Mouse (Mus musculus) MEL (cell line): ENCODE measurements around the gene Gm38431. TPM values are rescaled to one million over a fixed set of nuclear protein-coding genes. Genes with fewer than 3 reads are reported as not detected.
A peak's percentile ranks its signal among the peaks of the same experiment; 100 is the strongest.

Source experiments
- DNase-seq: peaks from one replicate; pipeline ENCODE4 v3.0.0; 2011; ENCODE audit warnings: low read depth, low spot score
- H3K27ac ChIP-seq: 2 replicates; pipeline ENCODE4 v1.5.1; 2012; ENCODE audit warnings: low read depth, mild to moderate bottlenecking, control low read depth, low read length, moderate library complexity; ENCODE audit not compliant: control insufficient read depth
- H3K27me3 ChIP-seq, 2 experiments: fragments of 150-350 bp in 1 of 2; sonication (generic) in 1 of 2; 2 replicates each; pipeline ENCODE4 v1.6.1; 2012; ENCODE audit warnings: low read length in 2 of 2, mild to moderate bottlenecking in 2 of 2, improper control_type of control experiment in 1 of 2, moderate library complexity in 1 of 2; ENCODE audit not compliant: insufficient read depth in 2 of 2, control insufficient read depth in 1 of 2
- H3K36me3 ChIP-seq, 2 experiments: 2 replicates each; pipeline ENCODE4 v1.6.1; 2012 to 2014; ENCODE audit warnings: low read length in 2 of 2, improper control_type of control experiment in 1 of 2, inconsistent platforms in 1 of 2, mild to moderate bottlenecking in 1 of 2; ENCODE audit not compliant: insufficient read depth in 2 of 2, control insufficient read depth in 1 of 2
- H3K4me1 ChIP-seq, 2 experiments: fragments of 150-350 bp in 1 of 2; sonication (generic) in 1 of 2; 2 replicates each; pipeline ENCODE4 v1.6.1; 2012; ENCODE audit warnings: low read length in 2 of 2, improper control_type of control experiment in 1 of 2, mild to moderate bottlenecking in 1 of 2; ENCODE audit not compliant: insufficient read depth in 2 of 2, control insufficient read depth in 1 of 2
- H3K4me3 ChIP-seq, 2 experiments: fragments of 150-350 bp in 1 of 2; sonication (generic) in 1 of 2; 2 replicates each; pipeline ENCODE4 v1.5.1; 2012; ENCODE audit warnings: low read depth in 2 of 2, low read length in 2 of 2, mild to moderate bottlenecking in 2 of 2, moderate library complexity in 2 of 2, control low read depth in 1 of 2, improper control_type of control experiment in 1 of 2; ENCODE audit not compliant: control insufficient read depth in 1 of 2, insufficient read depth in 1 of 2
- H3K79me2 ChIP-seq: 2 replicates; pipeline ENCODE4 v1.6.1; 2012; ENCODE audit warnings: mild to moderate bottlenecking, low read length, moderate library complexity; ENCODE audit not compliant: control insufficient read depth, poor library complexity, insufficient read depth
- H3K9ac ChIP-seq: 2 replicates; pipeline ENCODE4 v1.6.1; 2012; ENCODE audit warnings: low read depth, mild to moderate bottlenecking, control low read depth, low read length, moderate library complexity; ENCODE audit not compliant: control insufficient read depth, poor library complexity, severe bottlenecking
- H3K9me3 ChIP-seq: fragments of 150-350 bp; sonication (generic); replicated peaks from 2 replicates; pipeline ENCODE4 v1.6.1; 2012; ENCODE audit warnings: mild to moderate bottlenecking, low read length, improper control_type of control experiment, moderate library complexity; ENCODE audit not compliant: insufficient read depth
- BHLHE40 ChIP-seq: IDR thresholded peaks from 2 replicates; pipeline ENCODE4 v1.6.1; 2012; ENCODE audit warnings: low read depth, mild to moderate bottlenecking, inconsistent platforms, low read length, improper control_type of control experiment, borderline replicate concordance
- CHD1 ChIP-seq: IDR thresholded peaks from 2 replicates; pipeline ENCODE4 v1.6.1; 2012; ENCODE audit warnings: low read depth, mild to moderate bottlenecking, inconsistent platforms, low read length, improper control_type of control experiment
- ELF1 ChIP-seq: IDR thresholded peaks from 2 replicates; pipeline ENCODE4 v1.6.1; 2014; ENCODE audit warnings: low read depth, mild to moderate bottlenecking, inconsistent platforms, low read length, improper control_type of control experiment, moderate library complexity
- EP300 ChIP-seq, 2 experiments: IDR thresholded peaks; 2 replicates each; pipeline ENCODE4 v1.6.1; 2011; ENCODE audit warnings: improper control_type of control experiment in 2 of 2, low read length in 2 of 2, low read depth in 1 of 2, mild to moderate bottlenecking in 1 of 2
- ETS1 ChIP-seq: IDR thresholded peaks from 2 replicates; pipeline ENCODE4 v1.6.1; 2012; ENCODE audit warnings: low read depth, mild to moderate bottlenecking, inconsistent platforms, low read length, improper control_type of control experiment, moderate library complexity
- MAX ChIP-seq: IDR thresholded peaks from 2 replicates; pipeline ENCODE4 v1.6.1; 2011; ENCODE audit warnings: low read length, improper control_type of control experiment
- MEF2A ChIP-seq: IDR thresholded peaks from 2 replicates; pipeline ENCODE4 v1.6.1; 2014; ENCODE audit warnings: low read depth, mild to moderate bottlenecking, inconsistent platforms, low read length, improper control_type of control experiment; ENCODE audit not compliant: poor library complexity, insufficient replicate concordance, severe bottlenecking; ENCODE audit errors: extremely low read depth
- POLR2AphosphoS2 ChIP-seq: IDR thresholded peaks from 2 replicates; pipeline ENCODE4 v1.6.1; 2011; ENCODE audit warnings: low read length, improper control_type of control experiment
- POLR2AphosphoS5 ChIP-seq: IDR thresholded peaks from 2 replicates; pipeline ENCODE4 v1.6.1; 2012; ENCODE audit warnings: low read depth, borderline replicate concordance, mild to moderate bottlenecking, inconsistent platforms, low read length, moderate library complexity, mixed read lengths
- RAD21 ChIP-seq: IDR thresholded peaks from 2 replicates; pipeline ENCODE4 v1.6.1; 2011; ENCODE audit warnings: mild to moderate bottlenecking, low read depth, low read length, improper control_type of control experiment
- RCOR1 ChIP-seq: IDR thresholded peaks from 2 replicates; pipeline ENCODE4 v1.6.1; 2012; ENCODE audit warnings: low read depth, mild to moderate bottlenecking, inconsistent platforms, low read length, improper control_type of control experiment
- USF2 ChIP-seq, 2 experiments: IDR thresholded peaks; 2 replicates each; pipeline ENCODE4 v1.6.1; 2011 to 2012; ENCODE audit warnings: improper control_type of control experiment in 2 of 2, low read length in 2 of 2, borderline replicate concordance in 1 of 2, inconsistent platforms in 1 of 2, low read depth in 1 of 2, mild to moderate bottlenecking in 1 of 2; ENCODE audit not compliant: insufficient read depth in 1 of 2
- ZC3H11A ChIP-seq: IDR thresholded peaks from 2 replicates; pipeline ENCODE4 v1.6.1; 2012; ENCODE audit warnings: low read depth, mild to moderate bottlenecking, inconsistent platforms, low read length, improper control_type of control experiment
- polyA plus RNA-seq, 2 experiments: library from polyadenylated mRNA; stranded (reverse) in 1 of 2; unstranded in 1 of 2; fragments of >175 nt in 1 of 2; fragments of >200 nt in 1 of 2; gene quantifications; 2 replicates each; pipeline versions ENCODE4 v1.2.1 to v1.2.4; 2012; ENCODE audit warnings: low replicate concordance in 2 of 2, low read depth in 1 of 2; ENCODE audit not compliant: insufficient read length in 2 of 2, insufficient read depth in 1 of 2, missing spikeins in 1 of 2
- total RNA-seq: library from RNA; depleted of rRNA; stranded (reverse); fragments of 300-350 nt; gene quantifications from 2 replicates; pipeline ENCODE4 v1.2.3, GENCODE M21; 2012

The Gm38431 gene
- total and polyA plus RNA-seq, 3 experiments, result 38.9 to 191 (median 42.1) TPM

- Histone ChIP-seq H3K79me2 (peaks cover 11% of the 10 kb centered on the region), H3K4me1 (peaks cover 9 to 29% of the 10 kb centered on the region in 2 experiments), H3K4me3 (no peak overlapping the region), H3K27me3 (no peaks in the 10 kb centered on the region), H3K9ac (no peak overlapping the region), H3K27ac (no peak overlapping the region), H3K9me3 (no peaks in the 10 kb centered on the region), H3K36me3 (peaks cover 0 to 13% of the 10 kb centered on the region in 2 experiments; a peak in 2 of 4 replicates)
- TF ChIP-seq ZC3H11A (no peak), RAD21 (no peak), ETS1 (no peak), CHD1 (no peak), BHLHE40 (no peak)
- no peak for DNase-seq
These were observed 56.2 kb downstream of the Gm38431 start for GRCm38 (mm10) chr9:21035586-21035985.

- H3K79me2 ChIP-seq, result peaks cover 18% of the 10 kb centered on the region
- H3K9me3 ChIP-seq, result no peaks in the 10 kb centered on the region
- peaks cover 2 to 19% of the 10 kb centered on the region in 2 experiments; a peak in 3 of 4 replicates for H3K4me1 ChIP-seq
- TF ChIP-seq MAX (no peak), USF2 (IDR thresholded peaks at IDR 0.05; ENCODE audit: borderline replicate concordance in 1 of 2, insufficient read depth in 1 of 2, low read depth in 1 of 2, low read length in 2 of 2) (no peak), EP300 (IDR thresholded peaks at IDR 0.05; ENCODE audit: low read depth in 1 of 2, low read length in 2 of 2) (no peak), POLR2AphosphoS5 (no peak), MEF2A (no peak), RAD21 (no peak), ELF1 (no peak), POLR2AphosphoS2 (no peak), CHD1 (no peak), ZC3H11A (no peak), RCOR1 (no peak)
- H3K4me3 ChIP-seq, result no peak overlapping the region
- H3K36me3 ChIP-seq, result peaks cover 0 to 5% of the 10 kb centered on the region in 2 experiments; a peak in 2 of 4 replicates
- peak; percentile 77 for DNase-seq
- H3K27me3 ChIP-seq, result no peaks in the 10 kb centered on the region
- H3K27ac ChIP-seq, result no peak overlapping the region
- no peak overlapping the region for H3K9ac ChIP-seq
These were observed 57.2 kb downstream of the Gm38431 start for GRCm38 (mm10) chr9:21034481-21035085.
